Mouse (Mus musculus) heart, postnatal 0 days (tissue): ENCODE data around the gene Nr2f2.

Experiments
- CTCF ChIP-seq: IDR thresholded peaks from 2 replicates; pipeline ENCODE4 v1.5.1; 2016; ENCODE audit warnings: antibody characterized with exemption, control low read depth, low read depth
- EP300 ChIP-seq: IDR thresholded peaks from 2 replicates; pipeline ENCODE4 v1.6.1; 2016; ENCODE audit warnings: antibody characterized with exemption, low read depth

- TF ChIP-seq CTCF: no peak
- TF ChIP-seq EP300: no peak
Measured at GRCm38 (mm10) chr7:70326176-70327035, 40.1 kb downstream of the Nr2f2 start.
